Mouse (Mus musculus): ENCODE measurements at regions not wholly inside any gene's neighbourhood (a gene's known extent, or its start where the extent isn't known, plus 50 kb on each side); places are given as distances from the start of the nearest gene placed in this dataset.

- Histone ChIP-seq H3K9me3 (ENCODE audit: control insufficient read depth, low read length) (no peaks in the 10 kb centered on the region), H3K27me3 (replicated peaks; ENCODE audit: control insufficient read depth, insufficient read depth, low read length) (no peaks in the 10 kb centered on the region), H3K4me2 (ENCODE audit: low read length) (no peak overlapping the region), H3K4me1 (replicated peaks; ENCODE audit: control insufficient read depth, insufficient read depth, low read length) (no peaks in the 10 kb centered on the region), H3K4me3 (replicated peaks; ENCODE audit: low read length) (no peak overlapping the region), H3K9ac (replicated peaks; ENCODE audit: low read depth, low read length) (no peak overlapping the region), H3K27ac (ENCODE audit: low read length) (no peak overlapping the region), H3K36me3 (ENCODE audit: control insufficient read depth, insufficient read depth) (no peaks in the 10 kb centered on the region)
- ATAC-seq, result no peak
- WGBS, result 75% methylated on average over 1 of the region's 1 CpGs
These were observed 385.7 kb downstream of the Pdgfc start for GRCm38 (mm10) chr3:81421875-81422274.

- H3K4me3 ChIP-seq (replicated peaks; ENCODE audit: low read length), result no peak overlapping the region
- 0 out of 2 replicates have a peak, but pooled peaks have one; percentile 28 for ATAC-seq
- H3K9me3 ChIP-seq (ENCODE audit: control insufficient read depth, low read length), result no peaks in the 10 kb centered on the region
- no peaks in the 10 kb centered on the region for H3K4me1 ChIP-seq (replicated peaks; ENCODE audit: control insufficient read depth, insufficient read depth, low read length)
- 37% methylated on average over 2 of the region's 2 CpGs for WGBS
- no peaks in the 10 kb centered on the region for H3K36me3 ChIP-seq (ENCODE audit: control insufficient read depth, insufficient read depth)
- no peaks in the 10 kb centered on the region for H3K27me3 ChIP-seq (replicated peaks; ENCODE audit: control insufficient read depth, insufficient read depth, low read length)
- no peak overlapping the region for H3K27ac ChIP-seq (ENCODE audit: low read length)
- no peak overlapping the region for H3K9ac ChIP-seq (replicated peaks; ENCODE audit: low read depth, low read length)
- no peak overlapping the region for H3K4me2 ChIP-seq (ENCODE audit: low read length)
These were observed 390.5 kb downstream of the Pdgfc start for GRCm38 (mm10) chr3:81426765-81427164.
